Mouse (Mus musculus) CH12.LX (cell line): Measurements from ENCODE around the gene Cyp2c23. TPM values are rescaled to one million over a fixed set of nuclear protein-coding genes. Genes with fewer than 3 reads are reported as not detected.

Experiments used
- DNase-seq: peaks from one replicate; pipeline ENCODE4 v3.0.0-alpha.2; 2013; ENCODE audit errors: extremely low read depth
- H3K27ac ChIP-seq: 2 replicates; pipeline ENCODE4 v1.5.1; 2012; ENCODE audit warnings: low read depth, mild to moderate bottlenecking, control low read depth, moderate library complexity; ENCODE audit not compliant: insufficient read depth
- H3K27me3 ChIP-seq: replicated peaks from 2 replicates; pipeline ENCODE3; 2012; ENCODE audit warnings: inconsistent platforms
- H3K36me3 ChIP-seq, 2 experiments: replicated peaks in 1 of 2; 2 replicates each; pipeline versions ENCODE3 to v1.6.1; 2012; ENCODE audit warnings: inconsistent platforms in 1 of 2, low read length in 1 of 2, mild to moderate bottlenecking in 1 of 2, mixed read lengths in 1 of 2, moderate library complexity in 1 of 2; ENCODE audit not compliant: control insufficient read depth in 1 of 2, insufficient read depth in 1 of 2
- H3K4me1 ChIP-seq, 2 experiments: 2 replicates each; pipeline ENCODE4 v1.6.1; 2012; ENCODE audit warnings: inconsistent platforms in 1 of 2, moderate library complexity in 1 of 2; ENCODE audit not compliant: insufficient read depth in 2 of 2, control insufficient read depth in 1 of 2
- H3K4me2 ChIP-seq: 2 replicates; pipeline ENCODE4 v1.6.1; 2012; ENCODE audit warnings: low read depth, mild to moderate bottlenecking, control low read depth; ENCODE audit not compliant: poor library complexity, insufficient read depth, severe bottlenecking
- H3K4me3 ChIP-seq, 3 experiments: fragments of 150-350 bp in 1 of 3; sonication (generic) in 1 of 3; replicated peaks in 1 of 3; 2 replicates each; pipeline versions ENCODE3 to v1.5.1; 2011 to 2012; ENCODE audit warnings: low read depth in 2 of 3, low read length in 2 of 3, mild to moderate bottlenecking in 2 of 3, moderate library complexity in 2 of 3, control low read depth in 1 of 3, improper control_type of control experiment in 1 of 3, inconsistent platforms in 1 of 3, mixed read lengths in 1 of 3; ENCODE audit not compliant: poor library complexity in 1 of 3
- H3K79me2 ChIP-seq: replicated peaks from 2 replicates; pipeline ENCODE4 v1.6.1; 2012; ENCODE audit warnings: mild to moderate bottlenecking, moderate library complexity; ENCODE audit not compliant: control insufficient read depth, poor library complexity, insufficient read depth, severe bottlenecking; ENCODE audit errors: extremely low read depth
- H3K9ac ChIP-seq: 2 replicates; pipeline ENCODE4 v1.6.1; 2012; ENCODE audit warnings: low read depth, mild to moderate bottlenecking, control low read depth, moderate library complexity; ENCODE audit not compliant: insufficient read depth
- H3K9me3 ChIP-seq: replicated peaks from 2 replicates; pipeline ENCODE3; 2012; ENCODE audit warnings: low read length, inconsistent platforms, mixed read lengths
- BHLHE40 ChIP-seq: IDR thresholded peaks from 2 replicates; pipeline ENCODE4 v1.6.1; 2011; ENCODE audit warnings: mild to moderate bottlenecking, low read depth, low read length, improper control_type of control experiment
- CHD2 ChIP-seq: IDR thresholded peaks from 2 replicates; pipeline ENCODE4 v1.6.1; 2011; ENCODE audit warnings: low read length, improper control_type of control experiment
- CTCF ChIP-seq, 2 experiments: IDR thresholded peaks in 1 of 2; conservative IDR thresholded peaks in 1 of 2; 2 replicates each; pipeline ENCODE4 v1.5.1; 2011 to 2012; ENCODE audit warnings: low read depth in 2 of 2, low read length in 2 of 2, improper control_type of control experiment in 1 of 2, inconsistent platforms in 1 of 2, mild to moderate bottlenecking in 1 of 2, moderate library complexity in 1 of 2
- E2F4 ChIP-seq: IDR thresholded peaks from 2 replicates; pipeline ENCODE4 v1.6.1; 2011; ENCODE audit warnings: low read depth, low read length, improper control_type of control experiment; ENCODE audit not compliant: insufficient replicate concordance
- EP300 ChIP-seq: IDR thresholded peaks from 2 replicates; pipeline ENCODE4 v1.6.1; 2011; ENCODE audit warnings: low read length, improper control_type of control experiment
- GABPA ChIP-seq: IDR thresholded peaks from 2 replicates; pipeline ENCODE4 v1.6.1; 2012; ENCODE audit warnings: low read depth, low read length, improper control_type of control experiment, inconsistent platforms; ENCODE audit not compliant: insufficient replicate concordance
- HCFC1 ChIP-seq: IDR thresholded peaks from 2 replicates; pipeline ENCODE4 v1.6.1; 2012; ENCODE audit warnings: low read depth, mild to moderate bottlenecking, inconsistent platforms, low read length, improper control_type of control experiment
- IRF4 ChIP-seq: IDR thresholded peaks from 2 replicates; pipeline ENCODE4 v1.6.1; 2014; ENCODE audit warnings: low read depth, mild to moderate bottlenecking, inconsistent platforms, low read length, improper control_type of control experiment
- JUN ChIP-seq: IDR thresholded peaks from 2 replicates; pipeline ENCODE4 v1.6.1; 2011; ENCODE audit warnings: low read depth, mild to moderate bottlenecking, low read length, improper control_type of control experiment, moderate library complexity; ENCODE audit not compliant: insufficient read depth
- JUND ChIP-seq: conservative IDR thresholded peaks from 2 replicates; pipeline ENCODE4 v1.6.1; 2011; ENCODE audit warnings: low read depth, low read length, improper control_type of control experiment
- KAT2A ChIP-seq: IDR thresholded peaks from 2 replicates; pipeline ENCODE4 v1.6.1; 2012; ENCODE audit warnings: low read length, improper control_type of control experiment, inconsistent platforms; ENCODE audit not compliant: insufficient replicate concordance
- MXI1 ChIP-seq: IDR thresholded peaks from 2 replicates; pipeline ENCODE4 v1.6.1; 2011; ENCODE audit warnings: mild to moderate bottlenecking, low read depth, low read length, improper control_type of control experiment
- MYC ChIP-seq: IDR thresholded peaks from 2 replicates; pipeline ENCODE4 v1.6.1; 2011; ENCODE audit warnings: low read depth, mild to moderate bottlenecking, improper control_type of control experiment, low read length
- RAD21 ChIP-seq: IDR thresholded peaks from 2 replicates; pipeline ENCODE4 v1.6.1; 2011; ENCODE audit warnings: low read depth, mild to moderate bottlenecking, low read length, improper control_type of control experiment, moderate library complexity
- SIN3A ChIP-seq: IDR thresholded peaks from 2 replicates; pipeline ENCODE4 v1.6.1; 2012; ENCODE audit warnings: low read length, improper control_type of control experiment, inconsistent platforms
- SMC3 ChIP-seq: IDR thresholded peaks from 2 replicates; pipeline ENCODE4 v1.6.1; 2011; ENCODE audit warnings: low read depth, low read length, improper control_type of control experiment
- UBTF ChIP-seq: IDR thresholded peaks from 2 replicates; pipeline ENCODE4 v1.6.1; 2012; ENCODE audit warnings: low read depth, mild to moderate bottlenecking, inconsistent platforms, low read length, improper control_type of control experiment, moderate library complexity
- USF1 ChIP-seq: IDR thresholded peaks from 2 replicates; pipeline ENCODE4 v1.6.1; 2014; ENCODE audit warnings: low read depth, mild to moderate bottlenecking, inconsistent platforms, low read length, improper control_type of control experiment
- ZC3H11A ChIP-seq: IDR thresholded peaks from 2 replicates; pipeline ENCODE4 v1.6.1; 2012; ENCODE audit warnings: low read depth, mild to moderate bottlenecking, inconsistent platforms, low read length, improper control_type of control experiment
- ZKSCAN1 ChIP-seq: IDR thresholded peaks from 2 replicates; pipeline ENCODE4 v1.6.1; 2012; ENCODE audit warnings: low read depth, inconsistent platforms, low read length, improper control_type of control experiment, borderline replicate concordance
- ZMIZ1 ChIP-seq: IDR thresholded peaks from 2 replicates; pipeline ENCODE4 v1.6.1; 2012; ENCODE audit warnings: low read depth, mild to moderate bottlenecking, inconsistent platforms, low read length, improper control_type of control experiment
- dilution Hi-C: fragments of 300-500 bp; cut with MboI; formaldehyde crosslinking; loops from 2 replicates; pipeline ENCODE4 v1.14.3; 2020; ENCODE audit warnings: low sequenced_read_pairs; ENCODE audit not compliant: extremely low pct_unique_long_range_greater_than_20kb, extremely low pct_ligation_motif_present
- in situ Hi-C: fragments of 300-500 bp; cut with MboI; formaldehyde crosslinking; loops from 3 replicates; pipeline ENCODE4 v1.14.3; 2019; ENCODE audit warnings: low sequenced_read_pairs, low pct_ligation_motif_present, low pct_unique_long_range_greater_than_20kb, mixed read lengths
- polyA plus RNA-seq: library from polyadenylated mRNA; unstranded; fragments of >175 nt; gene quantifications from 2 replicates; pipeline ENCODE4 v1.2.1, GENCODE M21; 2012; ENCODE audit warnings: low read depth; ENCODE audit not compliant: insufficient read length
- total RNA-seq, 2 experiments: library from RNA; depleted of rRNA; stranded (reverse); fragments of 300-350 nt in 1 of 2; fragments of >200 nt in 1 of 2; gene quantifications; 2 replicates each; pipeline ENCODE4 v1.2.3; 2012 to 2014

Gene Cyp2c23
- total and polyA plus RNA-seq, 3 experiments = 0.11 to 0.13 TPM; not detected in 1

- H3K4me2 ChIP-seq = no peak overlapping the region
Observed at GRCm38 (mm10) chr19:43957402-43957801, 71.6 kb downstream of the Cyp2c23 start.

DNA sequence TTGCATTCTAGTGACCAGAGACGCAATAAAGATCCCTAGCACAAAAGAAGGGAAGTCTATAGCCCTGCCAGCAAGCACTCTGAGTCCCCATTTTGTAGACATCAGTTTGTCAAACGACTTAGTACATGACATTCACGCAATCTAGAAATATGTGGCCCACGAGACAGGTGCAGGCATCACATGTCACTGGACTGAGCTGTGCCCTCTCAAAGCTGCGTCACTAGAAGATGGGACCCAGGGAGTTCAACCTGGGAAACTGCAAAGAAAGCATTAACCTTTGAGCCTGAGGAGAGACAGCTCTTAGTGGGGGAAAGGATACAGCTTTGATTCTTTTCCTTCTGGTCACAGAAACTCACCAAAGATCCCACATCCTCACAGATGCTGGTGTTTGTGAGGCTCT is 73.7 kb downstream of the Cyp2c23 start:
- in situ Hi-C loops (loop anchor here (10.0 kb wide), 2 partner anchors 120 to 200 kb away; partner anchors contain the start of genes Cox15 and Cutc), dilution Hi-C loops (no loop called here)
- H3K79me2 ChIP-seq = no peaks in the 10 kb centered on the region

More at GRCm38 (mm10) chr19:43957402-43957801, 71.6 kb downstream of the Cyp2c23 start:
- Histone ChIP-seq H3K9me3 (peaks cover 5% of the 10 kb centered on the region), H3K27ac (no peak overlapping the region), H3K79me2 (no peaks in the 10 kb centered on the region), H3K4me1 (no peaks in the 10 kb centered on the region), H3K36me3 (no peaks in the 10 kb centered on the region), H3K9ac (no peak overlapping the region), H3K4me3 (no peak overlapping the region), H3K27me3 (no peaks in the 10 kb centered on the region)
- no peak for DNase-seq
- dilution Hi-C loops = no loop called here
- TF ChIP-seq USF1 (no peak), SMC3 (no peak), ZMIZ1 (no peak), MYC (no peak), BHLHE40 (no peak), RAD21 (no peak), HCFC1 (no peak), KAT2A (no peak), ZC3H11A (no peak), CTCF (conservative IDR thresholded peaks at IDR 0.05 in 1 of 2, IDR thresholded peaks at IDR 0.05 in 1 of 2; ENCODE audit: low read depth in 2 of 2, low read length in 2 of 2) (no peak), EP300 (no peak), ZKSCAN1 (no peak), CHD2 (no peak)
- in situ Hi-C loops = loop anchor here (10.0 kb wide), 2 partner anchors 123 to 203 kb away; partner anchors contain the start of genes Cox15 and Cutc

More for the DNA sequence above, 73.7 kb downstream of the Cyp2c23 start:
- no peak overlapping the region for H3K27ac ChIP-seq
- H3K36me3 ChIP-seq = no peaks in the 10 kb centered on the region
- DNase-seq = no peak
- no peak overlapping the region for H3K9ac ChIP-seq
- H3K27me3 ChIP-seq = no peaks in the 10 kb centered on the region
- H3K9me3 ChIP-seq = peaks cover 3% of the 10 kb centered on the region
- no peak for TF ChIP-seq ZMIZ1
- TF ChIP-seq MXI1 = no peak
- TF ChIP-seq IRF4 = no peak
- no peak for TF ChIP-seq USF1
- TF ChIP-seq JUND = no peak
- no peak for TF ChIP-seq RAD21
- no peak for TF ChIP-seq SMC3
- TF ChIP-seq E2F4 = no peak
- TF ChIP-seq GABPA = no peak
- TF ChIP-seq UBTF = no peak
- TF ChIP-seq JUN = no peak
- no peak for TF ChIP-seq SIN3A
- no peak overlapping the region for H3K4me2 ChIP-seq
- no peak overlapping the region for H3K4me3 ChIP-seq
- H3K4me1 ChIP-seq = no peaks in the 10 kb centered on the region

Other genes with a start within 250 kb of the Cyp2c23 start
- gene Abcc2, start 247.0 kb downstream of the Cyp2c23 start, total RNA-seq (2012; rRNA removed) = 0.08 TPM in 2 replicates
- gene Abcc2, start 247.0 kb downstream of the Cyp2c23 start, total RNA-seq (2014; rRNA removed) = 0.09 and 0.18 TPM in 2 replicates
- 0.39 and 0.41 TPM in 2 replicates for gene Abcc2, start 247.0 kb downstream of the Cyp2c23 start, polyA plus RNA-seq
- gene Dnmbp, start 89.0 kb downstream of the Cyp2c23 start, total RNA-seq (2012; rRNA removed) = 2.3 and 2.6 TPM in 2 replicates
- gene Dnmbp, start 89.0 kb downstream of the Cyp2c23 start, total RNA-seq (2014; rRNA removed) = 1.8 and 1.9 TPM in 2 replicates
- 4.7 and 5.4 TPM in 2 replicates for gene Dnmbp, start 89.0 kb downstream of the Cyp2c23 start, polyA plus RNA-seq
- gene Cpn1, start 42.7 kb downstream of the Cyp2c23 start, total RNA-seq (2012; rRNA removed) = 0.13 and 0.17 TPM in 2 replicates
- gene Cpn1, start 42.7 kb downstream of the Cyp2c23 start, total RNA-seq (2014; rRNA removed) = 0.34 and 0.45 TPM in 2 replicates
- 0.83 and 1.0 TPM in 2 replicates for gene Cpn1, start 42.7 kb downstream of the Cyp2c23 start, polyA plus RNA-seq
- gene Erlin1, start 40.6 kb upstream of the Cyp2c23 start, total RNA-seq (2012; rRNA removed) = 9.3 and 9.7 TPM in 2 replicates
- 26.6 TPM in 2 replicates for gene Erlin1, start 40.6 kb upstream of the Cyp2c23 start, total RNA-seq (2014; rRNA removed)
- 22.7 and 25.9 TPM in 2 replicates for gene Erlin1, start 40.6 kb upstream of the Cyp2c23 start, polyA plus RNA-seq
- 36.4 and 36.9 TPM in 2 replicates for gene Chuk, start 78.3 kb upstream of the Cyp2c23 start, total RNA-seq (2012; rRNA removed)
- gene Chuk, start 78.3 kb upstream of the Cyp2c23 start, total RNA-seq (2014; rRNA removed) = 82.4 and 102 TPM in 2 replicates
- gene Chuk, start 78.3 kb upstream of the Cyp2c23 start, polyA plus RNA-seq = 40.6 and 42.7 TPM in 2 replicates
- gene Cwf19l1, start 106.7 kb upstream of the Cyp2c23 start, total RNA-seq (2012; rRNA removed) = 11.0 and 15.2 TPM in 2 replicates
- 27.8 and 30.4 TPM in 2 replicates for gene Cwf19l1, start 106.7 kb upstream of the Cyp2c23 start, total RNA-seq (2014; rRNA removed)
- gene Cwf19l1, start 106.7 kb upstream of the Cyp2c23 start, polyA plus RNA-seq = 45.0 and 45.9 TPM in 2 replicates
- 115 and 117 TPM in 2 replicates for gene Bloc1s2, start 117.2 kb upstream of the Cyp2c23 start, total RNA-seq (2012; rRNA removed)
- gene Bloc1s2, start 117.2 kb upstream of the Cyp2c23 start, total RNA-seq (2014; rRNA removed) = 92.4 and 107 TPM in 2 replicates
- 96.3 and 101 TPM in 2 replicates for gene Bloc1s2, start 117.2 kb upstream of the Cyp2c23 start, polyA plus RNA-seq
- gene Pkd2l1, start 163.2 kb upstream of the Cyp2c23 start, total RNA-seq (2012; rRNA removed) = 0.04 TPM in 1 of 2 replicates, not detected in the other
- not detected in 2 replicates for gene Pkd2l1, start 163.2 kb upstream of the Cyp2c23 start, total RNA-seq (2014; rRNA removed)
- gene Pkd2l1, start 163.2 kb upstream of the Cyp2c23 start, polyA plus RNA-seq = 0.07 TPM in 2 replicates
- gene Scd3, start 174.1 kb upstream of the Cyp2c23 start, total RNA-seq (2012; rRNA removed) = 0.04 TPM in 1 of 2 replicates, not detected in the other
- gene Scd3, start 174.1 kb upstream of the Cyp2c23 start, total RNA-seq (2014; rRNA removed) = not detected in 2 replicates
- gene Scd3, start 174.1 kb upstream of the Cyp2c23 start, polyA plus RNA-seq = 0.11 TPM in 1 of 2 replicates, not detected in the other